Mouse (Mus musculus): ENCODE results near the gene Prss57. TPM values are rescaled to one million over a fixed set of nuclear protein-coding genes. Genes with fewer than 3 reads are reported as not detected.

Gene Prss57
- polyA plus RNA-seq, 1 experiment from 2014 or later = 0.06 TPM

- H3K4me3 ChIP-seq = peak within 1 kb of the TSS; percentile 58
- peak within 1 kb of the TSS; percentile 58 for H3K4me2 ChIP-seq (replicated peaks)
- peaks cover 6% of the 10 kb centered on the region for H3K4me1 ChIP-seq
- 3% methylated on average over 38 of the region's 38 CpGs for WGBS
- H3K36me3 ChIP-seq = peaks cover 34% of the 10 kb centered on the region
- no peaks in the 10 kb centered on the region for H3K27me3 ChIP-seq
- peaks cover 3% of the 10 kb centered on the region; the same call in 1 of the 2 replicates for H3K9me3 ChIP-seq
- H3K9ac ChIP-seq = peak within 1 kb of the TSS; percentile 53
- no peak within 1 kb of the TSS for H3K27ac ChIP-seq
- peak; percentile 92 for ATAC-seq (ENCODE audit: insufficient number of reproducible peaks, insufficient read depth, low FRiP score, low TSS enrichment)
Observed at GRCm38 (mm10) chr10:79745898-79746773, 44.6 kb downstream of the Prss57 start, which contains the start of gene Polrmt. Polrmt (minus strand) TSS chr10:79746581.

GRCm38 (mm10) chr10:79745411-79745810 is 45.4 kb downstream of the Prss57 start:
- Histone ChIP-seq H3K36me3 (peaks cover 41% of the 10 kb centered on the region), H3K9ac (peak overlapping the region; percentile 27; the same call in 1 of the 2 replicates), H3K4me1 (peaks cover 6% of the 10 kb centered on the region), H3K9me3 (peaks cover 10% of the 10 kb centered on the region), H3K4me2 (replicated peaks) (peak overlapping the region; percentile 58), H3K27me3 (no peaks in the 10 kb centered on the region), H3K27ac (no peak overlapping the region), H3K4me3 (peak overlapping the region; percentile 58)
- 93% methylated on average over 3 of the region's 3 CpGs for WGBS
- no peak for ATAC-seq (ENCODE audit: insufficient number of reproducible peaks, insufficient read depth, low FRiP score, low TSS enrichment)

GRCm38 (mm10) chr10:79743650-79744365 is 47.0 kb downstream of the Prss57 start:
- H3K4me3 ChIP-seq = no peak overlapping the region
- H3K27me3 ChIP-seq = no peaks in the 10 kb centered on the region
- H3K9me3 ChIP-seq = peaks cover 26% of the 10 kb centered on the region
- WGBS = 91% methylated on average over 15 of the region's 15 CpGs
- no peak overlapping the region for H3K4me2 ChIP-seq (replicated peaks)
- peaks cover 6% of the 10 kb centered on the region for H3K4me1 ChIP-seq
- ATAC-seq (ENCODE audit: insufficient number of reproducible peaks, insufficient read depth, low FRiP score, low TSS enrichment) = no peak
- H3K9ac ChIP-seq = no peak overlapping the region
- no peak overlapping the region for H3K27ac ChIP-seq
- H3K36me3 ChIP-seq = peaks cover 57% of the 10 kb centered on the region

GRCm38 (mm10) chr10:79743161-79743560 is 47.6 kb downstream of the Prss57 start:
- H3K4me3 ChIP-seq = no peak overlapping the region
- no peak overlapping the region for H3K9ac ChIP-seq
- peaks cover 6% of the 10 kb centered on the region for H3K4me1 ChIP-seq
- no peaks in the 10 kb centered on the region for H3K27me3 ChIP-seq
- no peak overlapping the region for H3K4me2 ChIP-seq (replicated peaks)
- peaks cover 33% of the 10 kb centered on the region for H3K9me3 ChIP-seq
- no peak overlapping the region for H3K27ac ChIP-seq
- peaks cover 63% of the 10 kb centered on the region for H3K36me3 ChIP-seq
- WGBS = 90% methylated on average over 11 of the region's 11 CpGs
- ATAC-seq (ENCODE audit: insufficient number of reproducible peaks, insufficient read depth, low FRiP score, low TSS enrichment) = no peak

- H3K4me1 ChIP-seq = peaks cover 6% of the 10 kb centered on the region
- H3K36me3 ChIP-seq = peaks cover 86% of the 10 kb centered on the region
- no peak for ATAC-seq (ENCODE audit: insufficient number of reproducible peaks, insufficient read depth, low FRiP score, low TSS enrichment)
- WGBS = 70% methylated on average over 11 of the region's 11 CpGs
- no peak overlapping the region for H3K27ac ChIP-seq
- H3K27me3 ChIP-seq = peaks cover 8% of the 10 kb centered on the region
- no peak overlapping the region for H3K9ac ChIP-seq
- H3K9me3 ChIP-seq = peaks cover 49% of the 10 kb centered on the region
- no peak overlapping the region for H3K4me2 ChIP-seq (replicated peaks)
- H3K4me3 ChIP-seq = no peak overlapping the region
Observed at GRCm38 (mm10) chr10:79740863-79741262, 49.9 kb downstream of the Prss57 start.

GRCm38 (mm10) chr10:79739234-79739633 is 51.5 kb downstream of the Prss57 start:
- Histone ChIP-seq H3K27me3 (peaks cover 18% of the 10 kb centered on the region), H3K9ac (no peak overlapping the region), H3K27ac (no peak overlapping the region), H3K4me1 (no peaks in the 10 kb centered on the region), H3K9me3 (peaks cover 59% of the 10 kb centered on the region), H3K4me2 (replicated peaks) (no peak overlapping the region), H3K4me3 (no peak overlapping the region), H3K36me3 (peaks cover 99% of the 10 kb centered on the region)
- ATAC-seq (ENCODE audit: insufficient number of reproducible peaks, insufficient read depth, low FRiP score, low TSS enrichment) = no peak
- WGBS = 96% methylated on average over 28 of the region's 28 CpGs

GRCm38 (mm10) chr10:79738259-79738658 is 52.5 kb downstream of the Prss57 start:
- Histone ChIP-seq H3K9me3 (peaks cover 59% of the 10 kb centered on the region), H3K9ac (no peak overlapping the region), H3K27ac (no peak overlapping the region), H3K4me3 (no peak overlapping the region), H3K36me3 (peaks cover 97% of the 10 kb centered on the region), H3K4me2 (replicated peaks) (no peak overlapping the region), H3K4me1 (no peaks in the 10 kb centered on the region), H3K27me3 (peaks cover 18% of the 10 kb centered on the region)
- no peak for ATAC-seq (ENCODE audit: insufficient number of reproducible peaks, insufficient read depth, low FRiP score, low TSS enrichment)
- 94% methylated on average over 10 of the region's 10 CpGs for WGBS

- no peaks in the 10 kb centered on the region for H3K4me1 ChIP-seq
- H3K9ac ChIP-seq = no peak overlapping the region
- peaks cover 90% of the 10 kb centered on the region for H3K36me3 ChIP-seq
- peaks cover 18% of the 10 kb centered on the region for H3K27me3 ChIP-seq
- WGBS = 91% methylated on average over 14 of the region's 14 CpGs
- ATAC-seq (ENCODE audit: insufficient number of reproducible peaks, insufficient read depth, low FRiP score, low TSS enrichment) = no peak
- H3K4me3 ChIP-seq = no peak overlapping the region
- peaks cover 59% of the 10 kb centered on the region for H3K9me3 ChIP-seq
- no peak overlapping the region for H3K4me2 ChIP-seq (replicated peaks)
- H3K27ac ChIP-seq = no peak overlapping the region
Observed at GRCm38 (mm10) chr10:79736706-79737105, 54.1 kb downstream of the Prss57 start.

GRCm38 (mm10) chr10:79735361-79735760 is 55.4 kb downstream of the Prss57 start:
- H3K27me3 ChIP-seq = peaks cover 18% of the 10 kb centered on the region
- 0 out of 2 replicates have a peak overlapping the region, but pooled peaks have one; percentile 5 for H3K4me2 ChIP-seq (replicated peaks)
- H3K4me3 ChIP-seq = no peak overlapping the region
- peaks cover 76% of the 10 kb centered on the region for H3K36me3 ChIP-seq
- no peak for ATAC-seq (ENCODE audit: insufficient number of reproducible peaks, insufficient read depth, low FRiP score, low TSS enrichment)
- no peak overlapping the region for H3K27ac ChIP-seq
- 32% methylated on average over 52 of the region's 52 CpGs for WGBS
- H3K9ac ChIP-seq = no peak overlapping the region
- H3K9me3 ChIP-seq = peaks cover 49% of the 10 kb centered on the region
- no peaks in the 10 kb centered on the region for H3K4me1 ChIP-seq

- 94% methylated on average over 15 of the region's 15 CpGs for WGBS
- Histone ChIP-seq H3K27ac (no peak overlapping the region), H3K27me3 (peaks cover 18% of the 10 kb centered on the region), H3K4me3 (no peak overlapping the region), H3K4me2 (replicated peaks) (no peak overlapping the region), H3K4me1 (no peaks in the 10 kb centered on the region), H3K9me3 (peaks cover 34% of the 10 kb centered on the region), H3K36me3 (peaks cover 61% of the 10 kb centered on the region), H3K9ac (no peak overlapping the region)
- ATAC-seq (ENCODE audit: insufficient number of reproducible peaks, insufficient read depth, low FRiP score, low TSS enrichment) = no peak
Observed at GRCm38 (mm10) chr10:79733847-79734246, 56.9 kb downstream of the Prss57 start.

- Histone ChIP-seq H3K27me3 (peaks cover 18% of the 10 kb centered on the region), H3K4me3 (no peak overlapping the region), H3K36me3 (peaks cover 48% of the 10 kb centered on the region), H3K27ac (no peak overlapping the region), H3K4me2 (replicated peaks) (no peak overlapping the region), H3K9me3 (peaks cover 20% of the 10 kb centered on the region), H3K9ac (no peak overlapping the region), H3K4me1 (no peaks in the 10 kb centered on the region)
- ATAC-seq (ENCODE audit: insufficient number of reproducible peaks, insufficient read depth, low FRiP score, low TSS enrichment) = no peak
- WGBS = 95% methylated on average over 1 of the region's 1 CpGs
Observed at GRCm38 (mm10) chr10:79732500-79732899, 58.3 kb downstream of the Prss57 start.
